Mouse (Mus musculus) ZHBTc4 (cell line): ENCODE measurements around the gene Rufy1.
"Not testable (repeated sequence)": the region's sequence is repeated elsewhere in the genome, so short reads cannot be mapped to it uniquely, and the experiment has no call there.

Experiments used
- DNase-seq: peaks from one replicate; pipeline ENCODE4 v3.0.0-alpha.2; 2011; ENCODE audit warnings: low read depth, low spot score

Rufy1 gene

GRCm38 (mm10) chr11:50430277-50431133 lies at the start of gene Rufy1:
Gene Rufy1 (minus strand): TSS chr11:50431125.
- DNase-seq: peak; percentile 91

GRCm38 (mm10) chr11:50478072-50478471 lies 47.1 kb upstream of the Rufy1 start:
- DNase-seq: no peak

GRCm38 (mm10) chr11:50477486-50478070 lies 46.7 kb upstream of the Rufy1 start:
- no peak for DNase-seq

GRCm38 (mm10) chr11:50476971-50477370 lies 46.0 kb upstream of the Rufy1 start:
- DNase-seq: no peak

- no peak for DNase-seq
These were observed 43.0 kb upstream of the Rufy1 start for GRCm38 (mm10) chr11:50473933-50474332.

- no peak for DNase-seq
These were observed 41.4 kb upstream of the Rufy1 start for GRCm38 (mm10) chr11:50472161-50472939.

GRCm38 (mm10) chr11:50461481-50461880 lies 30.6 kb upstream of the Rufy1 start:
- DNase-seq: peak; percentile 79

GRCm38 (mm10) chr11:50459250-50459649 lies 28.3 kb upstream of the Rufy1 start:
- no peak for DNase-seq

- peak; percentile 77 for DNase-seq
These were observed 26.4 kb upstream of the Rufy1 start for GRCm38 (mm10) chr11:50457111-50457911.

- DNase-seq: no peak
These were observed 25.5 kb upstream of the Rufy1 start for GRCm38 (mm10) chr11:50456455-50456854.

GRCm38 (mm10) chr11:50454934-50455333 lies 24.0 kb upstream of the Rufy1 start:
- no peak for DNase-seq

- DNase-seq: no peak
These were observed 19.3 kb upstream of the Rufy1 start for GRCm38 (mm10) chr11:50450236-50450635.

GRCm38 (mm10) chr11:50448163-50448562 lies 17.2 kb upstream of the Rufy1 start:
- not testable (repeated sequence) for DNase-seq

GRCm38 (mm10) chr11:50443259-50444065 lies 12.5 kb upstream of the Rufy1 start:
- peak; percentile 30 for DNase-seq

- DNase-seq: no peak
These were observed 10.7 kb upstream of the Rufy1 start for GRCm38 (mm10) chr11:50441637-50442036.

GRCm38 (mm10) chr11:50440691-50441090 lies 9.8 kb upstream of the Rufy1 start:
- no peak for DNase-seq

- DNase-seq: peak; percentile 79
These were observed 8.9 kb upstream of the Rufy1 start for GRCm38 (mm10) chr11:50439857-50440256.

GRCm38 (mm10) chr11:50432896-50433295 lies 2.0 kb upstream of the Rufy1 start:
- no peak for DNase-seq

GRCm38 (mm10) chr11:50432069-50432440 lies 1.1 kb upstream of the Rufy1 start:
- DNase-seq: no peak
